Mouse (Mus musculus): ENCODE results near the gene Tmem131l. TPM values are rescaled to one million over a fixed set of nuclear protein-coding genes. Genes with fewer than 3 reads are reported as not detected.
"Not testable (repeated sequence)": the region's sequence is repeated elsewhere in the genome, so short reads cannot be mapped to it uniquely, and the experiment has no call there.

The Tmem131l gene
- polyA plus RNA-seq, 1 experiment from 2014 or later: 22.4 TPM

DNA sequence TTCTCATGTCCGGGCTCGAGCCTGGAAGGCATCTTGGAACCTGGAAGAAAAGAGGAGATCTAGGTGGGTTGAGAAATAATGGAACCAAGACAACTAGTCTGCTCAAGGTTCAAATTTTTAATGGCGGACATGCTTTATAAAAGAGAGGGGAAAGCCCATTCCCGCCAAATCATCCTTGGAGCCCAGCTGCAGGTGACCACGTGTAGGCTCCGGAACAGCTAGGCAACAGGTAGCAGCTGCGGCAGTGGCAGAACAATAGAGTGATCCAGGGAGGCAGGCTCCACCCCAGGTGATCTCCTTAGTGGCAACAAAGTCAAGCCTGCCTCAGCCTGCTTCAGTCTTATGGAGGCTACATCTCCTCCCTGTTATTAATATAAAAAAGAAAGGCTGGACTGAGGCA lies 168.4 kb downstream of the Tmem131l start:
- H3K27me3 ChIP-seq (ENCODE audit: insufficient read depth, low read length); ATAC-seq (replicated peaks; ENCODE audit: low FRiP score, low read depth); H3K4me3 ChIP-seq (replicated peaks; ENCODE audit: low read depth, low read length); H3K9me3 ChIP-seq (replicated peaks; ENCODE audit: low read length); H3K9ac ChIP-seq (ENCODE audit: low read depth, low read length); H3K4me1 ChIP-seq (replicated peaks; ENCODE audit: insufficient read depth, low read length); DNase-seq (ENCODE audit: low spot score); H3K36me3 ChIP-seq (ENCODE audit: insufficient read depth, low read length); H3K27ac ChIP-seq; H3K4me2 ChIP-seq (ENCODE audit: low read length): not testable (repeated sequence)
- WGBS: 88% methylated on average over 7 of the region's 7 CpGs

DNA sequence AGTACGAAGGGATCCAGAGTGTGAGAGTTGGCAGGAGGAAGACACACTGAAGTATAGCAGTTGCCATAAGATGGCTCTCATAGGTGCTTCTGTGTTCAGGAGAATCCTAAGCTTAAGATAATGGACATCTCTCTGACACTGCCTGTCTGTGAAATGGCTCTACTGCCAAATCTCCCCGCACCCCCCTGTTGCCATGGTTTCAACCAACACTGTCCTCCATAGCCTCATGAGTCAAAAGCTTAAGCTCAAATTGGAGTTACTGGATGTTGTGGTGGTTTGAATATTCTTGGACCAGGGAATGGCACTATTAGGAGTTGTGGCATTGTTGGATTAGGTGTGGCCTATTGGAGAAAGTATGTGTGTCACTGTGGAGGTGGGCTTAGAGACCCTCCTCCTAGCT lies 170.2 kb downstream of the Tmem131l start:
- Histone ChIP-seq H3K9me3 (replicated peaks; ENCODE audit: low read length) (no peaks in the 10 kb centered on the region), H3K27me3 (ENCODE audit: insufficient read depth, low read length) (no peaks in the 10 kb centered on the region), H3K9ac (ENCODE audit: low read depth, low read length) (no peak overlapping the region), H3K36me3 (ENCODE audit: insufficient read depth, low read length) (no peaks in the 10 kb centered on the region), H3K4me2 (ENCODE audit: low read length) (no peak overlapping the region), H3K4me3 (replicated peaks; ENCODE audit: low read depth, low read length) (no peak overlapping the region), H3K27ac (no peak overlapping the region), H3K4me1 (replicated peaks; ENCODE audit: insufficient read depth, low read length) (no peaks in the 10 kb centered on the region)
- WGBS: 98% methylated on average over 2 of the region's 2 CpGs
- ATAC-seq (replicated peaks; ENCODE audit: low FRiP score, low read depth) (no peak), DNase-seq (ENCODE audit: low spot score) (no peak)
- no peak for TF ChIP-seq CTCF (IDR thresholded peaks at IDR 0.05; ENCODE audit: low read depth)

DNA sequence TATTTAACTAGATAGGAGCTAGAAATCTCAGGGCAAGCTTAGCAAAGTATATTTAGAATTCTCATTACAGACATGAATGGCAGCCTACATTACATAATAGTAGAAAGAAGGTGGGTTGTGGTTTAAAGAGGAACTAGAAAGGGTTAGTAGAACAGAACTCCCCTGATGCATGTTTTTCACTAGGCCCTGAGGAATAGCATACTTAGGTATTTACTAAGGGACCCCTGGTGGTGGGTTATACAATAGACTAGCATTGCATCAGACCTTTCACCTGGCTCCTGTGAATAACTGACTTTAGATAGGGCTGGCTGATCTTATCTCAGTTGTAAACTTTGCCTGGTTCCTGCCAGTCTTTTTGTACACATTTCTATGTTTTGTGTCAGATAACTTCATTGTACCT lies 172.9 kb downstream of the Tmem131l start:
- not testable (repeated sequence) for H3K4me3 ChIP-seq (replicated peaks; ENCODE audit: low read depth, low read length); H3K27me3 ChIP-seq (ENCODE audit: insufficient read depth, low read length); H3K4me1 ChIP-seq (replicated peaks; ENCODE audit: insufficient read depth, low read length); H3K9ac ChIP-seq (ENCODE audit: low read depth, low read length); H3K4me2 ChIP-seq (ENCODE audit: low read length); H3K9me3 ChIP-seq (replicated peaks; ENCODE audit: low read length); DNase-seq (ENCODE audit: low spot score); ATAC-seq (replicated peaks; ENCODE audit: low FRiP score, low read depth); H3K27ac ChIP-seq; H3K36me3 ChIP-seq (ENCODE audit: insufficient read depth, low read length)

- Histone ChIP-seq H3K9me3 (replicated peaks; ENCODE audit: low read length) (no peaks in the 10 kb centered on the region), H3K9ac (ENCODE audit: low read depth, low read length) (no peak overlapping the region), H3K4me1 (replicated peaks; ENCODE audit: insufficient read depth, low read length) (0 out of 2 replicates have a peak, but pooled peaks cover 3% of the 10 kb centered on the region), H3K4me3 (replicated peaks; ENCODE audit: low read depth, low read length) (no peak overlapping the region), H3K4me2 (ENCODE audit: low read length) (no peak overlapping the region), H3K36me3 (ENCODE audit: insufficient read depth, low read length) (no peaks in the 10 kb centered on the region), H3K27ac (no peak overlapping the region), H3K27me3 (ENCODE audit: insufficient read depth, low read length) (no peaks in the 10 kb centered on the region)
- TF ChIP-seq CTCF (IDR thresholded peaks at IDR 0.05; ENCODE audit: low read depth): no peak
- 74% methylated on average over 2 of the region's 2 CpGs for WGBS
- no peak for DNase-seq (ENCODE audit: low spot score)
- no peak for ATAC-seq (replicated peaks; ENCODE audit: low FRiP score, low read depth)
These were observed 174.8 kb downstream of the Tmem131l start for GRCm38 (mm10) chr3:83865216-83865615.

- no peaks in the 10 kb centered on the region for H3K9me3 ChIP-seq (replicated peaks; ENCODE audit: low read length)
- DNase-seq (ENCODE audit: low spot score) (no peak), ATAC-seq (replicated peaks; ENCODE audit: low FRiP score, low read depth) (no peak)
- H3K27ac ChIP-seq: no peak overlapping the region
- no peak overlapping the region for H3K9ac ChIP-seq (ENCODE audit: low read depth, low read length)
- H3K4me3 ChIP-seq (replicated peaks; ENCODE audit: low read depth, low read length): no peak overlapping the region
- H3K4me2 ChIP-seq (ENCODE audit: low read length): no peak overlapping the region
- 76% methylated on average over 9 of the region's 9 CpGs for WGBS
- no peak for TF ChIP-seq CTCF (IDR thresholded peaks at IDR 0.05; ENCODE audit: low read depth)
- no peaks in the 10 kb centered on the region for H3K27me3 ChIP-seq (ENCODE audit: insufficient read depth, low read length)
- H3K4me1 ChIP-seq (replicated peaks; ENCODE audit: insufficient read depth, low read length): 0 out of 2 replicates have a peak, but pooled peaks cover 3% of the 10 kb centered on the region
- H3K36me3 ChIP-seq (ENCODE audit: insufficient read depth, low read length): no peaks in the 10 kb centered on the region
These were observed 175.9 kb downstream of the Tmem131l start for GRCm38 (mm10) chr3:83864064-83864548.

GRCm38 (mm10) chr3:83862956-83863355 lies 177.0 kb downstream of the Tmem131l start:
- Histone ChIP-seq H3K27me3 (ENCODE audit: insufficient read depth, low read length) (no peaks in the 10 kb centered on the region), H3K9me3 (replicated peaks; ENCODE audit: low read length) (no peaks in the 10 kb centered on the region), H3K4me3 (replicated peaks; ENCODE audit: low read depth, low read length) (no peak overlapping the region), H3K4me2 (ENCODE audit: low read length) (no peak overlapping the region), H3K36me3 (ENCODE audit: insufficient read depth, low read length) (no peaks in the 10 kb centered on the region), H3K4me1 (replicated peaks; ENCODE audit: insufficient read depth, low read length) (0 out of 2 replicates have a peak, but pooled peaks cover 3% of the 10 kb centered on the region), H3K9ac (ENCODE audit: low read depth, low read length) (no peak overlapping the region), H3K27ac (no peak overlapping the region)
- DNase-seq (ENCODE audit: low spot score) (peak; percentile 57), ATAC-seq (replicated peaks; ENCODE audit: low FRiP score, low read depth) (peak; percentile 29; the same call in 1 of the 2 replicates)
- no peak for TF ChIP-seq CTCF (IDR thresholded peaks at IDR 0.05; ENCODE audit: low read depth)
- 33% methylated on average over 1 of the region's 1 CpGs for WGBS

- Histone ChIP-seq H3K4me2 (ENCODE audit: low read length) (no peak overlapping the region), H3K4me3 (replicated peaks; ENCODE audit: low read depth, low read length) (no peak overlapping the region), H3K9me3 (replicated peaks; ENCODE audit: low read length) (no peaks in the 10 kb centered on the region), H3K9ac (ENCODE audit: low read depth, low read length) (no peak overlapping the region), H3K27ac (no peak overlapping the region), H3K36me3 (ENCODE audit: insufficient read depth, low read length) (no peaks in the 10 kb centered on the region), H3K27me3 (ENCODE audit: insufficient read depth, low read length) (no peaks in the 10 kb centered on the region), H3K4me1 (replicated peaks; ENCODE audit: insufficient read depth, low read length) (0 out of 2 replicates have a peak, but pooled peaks cover 3% of the 10 kb centered on the region)
- DNase-seq (ENCODE audit: low spot score) (no peak), ATAC-seq (replicated peaks; ENCODE audit: low FRiP score, low read depth) (no peak)
- TF ChIP-seq CTCF (IDR thresholded peaks at IDR 0.05; ENCODE audit: low read depth): no peak
- WGBS: 85% methylated on average over 7 of the region's 7 CpGs
These were observed 180.4 kb downstream of the Tmem131l start for GRCm38 (mm10) chr3:83859595-83859994.
